ENCODE assay signal across 18 mouse cellular contexts in genomic region chr3:131882667-131883066, GRCm38 (mm10).
DNase-seq lines count a peak whose midpoint lies in the region; ATAC-seq lines count a peak whose summit lies in the region.
"Had no signal": no experiment of that assay in that cellular context is flagged by ENCODE, and none has a peak within 500 bp of the region (broad histone marks: within the 10 kb centered on the region; RNA-seq: fewer than 3 reads in every experiment).

No protein-coding gene starts in this region.

- DNase-seq in 416B (ENCODE audit: low read depth): peak; percentile 10
- DNase-seq in spleen, postnatal 4 days (ENCODE audit: low spot score in 2 of 2): no peak
- DNase-seq in spleen, postnatal 36 days (ENCODE audit: low spot score in 2 of 2): no peak
- DNase-seq: adrenal gland, adult 2 months; adrenal gland, postnatal 10 days; adrenal gland, postnatal 25 days; cerebellum, adult 11 months; cerebellum, adult 18-20 months; cerebellum, adult 8-10 months; cerebellum, adult 9-11 months; cerebellum, postnatal 14 days; cerebellum, postnatal 36 days; embryo, embryonic 11 days; forebrain, postnatal 0 days had no signal

- peak; percentile 73 for ATAC-seq in granulocyte monocyte progenitor cell, adult 5-6 weeks (replicated peaks; ENCODE audit: poor library complexity, severe bottlenecking)
- ATAC-seq in megakaryocyte progenitor cell, adult 5-6 weeks (replicated peaks; ENCODE audit: poor library complexity): peak; percentile 58
- ATAC-seq: forebrain, embryonic 13.5 days; forebrain, embryonic 15.5 days; forebrain, postnatal 0 days had no signal
